Mouse (Mus musculus): ENCODE data around the gene Serpinb8.

The Serpinb8 gene

DNA sequence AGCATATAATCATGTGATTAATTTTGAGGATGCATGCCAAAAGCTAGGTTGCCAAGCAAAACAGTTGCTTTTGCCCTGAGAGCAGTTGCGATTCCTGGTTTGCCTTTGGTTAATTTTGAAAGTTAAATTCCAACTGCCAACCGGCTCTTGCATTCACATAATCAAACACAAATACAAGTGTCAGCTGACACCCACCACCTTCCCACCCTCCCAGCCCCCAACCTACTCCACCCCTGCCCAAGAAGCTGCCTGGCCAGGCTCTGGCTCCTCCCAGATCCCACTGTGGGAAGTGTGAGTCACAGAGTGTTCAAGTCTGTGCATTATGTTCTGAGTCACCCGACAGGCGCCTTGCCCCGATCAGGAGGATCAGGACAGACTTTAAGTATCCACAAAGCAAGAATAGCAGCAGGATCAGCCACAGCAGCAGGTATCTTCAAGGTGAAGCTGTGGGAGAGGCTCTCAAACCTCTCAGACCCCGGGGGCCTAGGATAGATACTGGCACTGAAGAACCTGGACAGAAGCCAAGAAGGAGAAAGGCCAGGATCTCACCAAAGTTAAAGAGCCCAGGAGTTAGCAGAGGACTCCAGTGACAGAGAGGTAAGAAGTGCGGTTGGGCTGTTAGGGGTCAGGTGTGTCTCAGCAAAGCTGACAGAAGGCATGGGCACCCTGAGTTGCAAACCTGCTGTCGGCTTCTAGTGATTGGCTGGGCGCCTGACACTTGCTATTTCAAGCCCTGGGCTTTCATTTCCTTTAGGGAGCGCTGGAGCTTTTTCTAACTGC, at the start of gene Serpinb8:
Serpinb8 (plus strand) TSS at position 316 of the 780 bp plus-strand sequence.
- peak; percentile 75 for DNase-seq

- no peak for DNase-seq
Observed at GRCm38 (mm10) chr1:107559494-107559893, 30.3 kb upstream of the Serpinb8 start.

GRCm38 (mm10) chr1:107562110-107562509, 27.7 kb upstream of the Serpinb8 start:
- DNase-seq = no peak

DNA sequence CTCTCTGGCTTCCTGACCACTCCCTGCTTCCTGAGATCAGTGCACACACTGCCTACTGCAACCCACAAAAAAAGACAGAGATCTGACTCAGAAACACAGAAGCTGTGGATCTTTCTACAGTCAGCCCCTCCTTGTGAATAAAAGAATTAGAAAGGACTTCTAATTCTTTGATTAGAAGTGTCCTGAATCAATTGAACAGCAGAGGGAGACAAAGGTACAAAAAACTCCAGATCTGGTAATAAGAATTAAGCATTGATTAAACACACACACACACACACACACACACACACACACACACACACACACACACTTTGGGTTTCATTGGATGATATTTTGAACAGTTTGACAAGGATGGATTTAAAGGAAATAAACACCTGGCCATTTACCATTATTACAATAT, 24.2 kb upstream of the Serpinb8 start:
- peak; percentile 31 for DNase-seq

GRCm38 (mm10) chr1:107576094-107576493, 13.7 kb upstream of the Serpinb8 start:
- DNase-seq = no peak

DNA sequence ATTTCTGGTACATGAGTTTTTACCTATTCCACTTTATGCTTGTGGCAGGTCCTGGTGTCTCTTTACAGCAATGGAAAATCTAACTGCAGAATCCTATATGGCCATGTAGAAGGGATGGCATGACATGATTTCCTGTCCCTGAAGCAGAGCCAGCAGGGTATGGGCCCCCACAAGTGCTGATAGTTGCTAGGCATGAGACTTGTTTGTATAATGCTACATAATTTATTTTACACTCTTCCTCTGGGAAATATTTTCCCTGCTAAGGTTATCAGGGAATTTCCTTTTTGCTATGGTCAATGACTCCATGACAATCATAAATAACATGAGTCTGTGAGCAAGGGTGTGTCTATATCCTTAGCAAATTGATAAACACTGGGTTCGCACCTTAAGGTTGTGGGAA, 12.3 kb upstream of the Serpinb8 start:
- no peak for DNase-seq

GRCm38 (mm10) chr1:107581220-107581619, 8.6 kb upstream of the Serpinb8 start:
- DNase-seq = no peak

- DNase-seq = no peak
Observed at GRCm38 (mm10) chr1:107582900-107583299, 6.9 kb upstream of the Serpinb8 start.

- DNase-seq = no peak
Observed at GRCm38 (mm10) chr1:107583958-107584376, 5.8 kb upstream of the Serpinb8 start.

DNA sequence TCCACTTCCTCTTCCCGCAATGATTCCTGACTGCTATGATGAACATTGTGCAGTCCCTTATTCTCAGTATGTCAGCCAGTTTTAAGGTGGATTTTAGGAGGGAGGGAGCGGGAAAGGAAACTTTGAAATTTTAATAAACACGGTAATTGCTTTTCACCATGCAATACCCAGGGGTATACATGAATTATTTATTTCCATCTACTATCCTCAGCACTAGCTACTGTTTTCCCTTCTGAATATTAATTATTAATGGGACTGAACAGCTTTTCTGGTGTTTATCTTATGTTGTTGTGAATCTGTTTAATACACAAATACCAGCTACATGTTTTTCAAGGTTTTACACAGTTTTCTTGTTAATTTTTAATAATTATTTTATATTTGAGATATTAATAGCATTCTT, 4.9 kb upstream of the Serpinb8 start:
- no peak for DNase-seq

- DNase-seq = peak; percentile 56
Observed at GRCm38 (mm10) chr1:107586196-107586595, 3.6 kb upstream of the Serpinb8 start.

DNA sequence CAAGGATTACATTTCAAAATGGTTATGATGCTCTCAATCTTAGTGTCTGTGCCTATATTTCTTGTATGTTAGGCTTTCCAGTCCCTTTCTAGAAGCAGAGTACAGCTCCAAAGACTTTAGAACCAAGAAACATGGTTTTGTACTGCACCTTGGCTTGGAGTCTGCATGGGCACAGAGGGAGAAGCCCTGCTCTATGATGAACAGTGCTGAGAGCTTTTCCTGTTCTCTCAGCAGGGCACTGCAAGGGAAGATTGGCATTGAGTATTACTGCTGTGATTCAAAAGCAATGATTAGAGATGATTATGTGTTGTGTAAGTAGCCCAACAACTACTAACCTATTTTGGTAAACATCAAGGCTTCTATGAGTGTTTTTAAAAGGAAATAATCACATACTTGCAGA, 1.6 kb upstream of the Serpinb8 start:
- DNase-seq = no peak

GRCm38 (mm10) chr1:107588642-107589041, 1.2 kb upstream of the Serpinb8 start:
- no peak for DNase-seq

GRCm38 (mm10) chr1:107592644-107593043, 2.8 kb downstream of the Serpinb8 start:
- DNase-seq = no peak

DNA sequence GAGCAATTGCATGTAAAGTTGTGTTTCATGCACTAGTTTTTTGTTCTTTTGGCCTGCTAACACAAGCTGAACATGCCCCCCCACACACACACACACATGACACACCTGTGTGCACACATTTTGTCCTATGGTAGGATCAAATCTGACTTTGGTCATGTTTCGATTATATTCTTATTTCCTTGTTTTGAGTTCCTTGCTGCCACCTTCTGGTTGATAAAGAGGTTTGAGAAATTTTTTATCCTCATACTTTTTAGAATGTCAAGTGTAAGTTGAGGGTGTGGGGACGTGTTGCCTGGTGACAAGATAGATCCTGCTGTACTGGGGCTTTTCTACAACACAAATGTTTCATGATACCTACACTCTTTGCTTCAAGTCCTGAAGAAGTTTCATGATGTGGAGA, 3.7 kb downstream of the Serpinb8 start:
- DNase-seq = peak; percentile 16

DNA sequence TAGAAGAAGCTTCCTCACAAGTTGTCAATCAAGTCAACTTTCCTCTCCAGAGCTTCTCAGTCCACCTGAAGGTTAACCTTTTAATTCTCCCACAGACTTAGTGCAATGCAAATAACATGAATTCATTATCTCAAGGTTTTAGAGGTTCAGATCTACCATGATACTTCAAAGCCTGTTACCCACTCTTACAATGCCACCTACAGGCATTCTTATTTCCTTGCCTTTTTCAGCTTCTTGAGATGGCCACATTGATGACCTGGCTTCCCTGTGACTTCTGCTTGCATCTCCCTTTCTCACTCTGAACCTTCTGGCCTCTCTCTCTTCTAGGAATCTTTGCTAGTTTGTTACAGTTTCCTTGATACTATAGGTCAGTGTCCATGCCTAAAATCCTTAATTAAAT, 7.1 kb downstream of the Serpinb8 start:
- no peak for DNase-seq

DNA sequence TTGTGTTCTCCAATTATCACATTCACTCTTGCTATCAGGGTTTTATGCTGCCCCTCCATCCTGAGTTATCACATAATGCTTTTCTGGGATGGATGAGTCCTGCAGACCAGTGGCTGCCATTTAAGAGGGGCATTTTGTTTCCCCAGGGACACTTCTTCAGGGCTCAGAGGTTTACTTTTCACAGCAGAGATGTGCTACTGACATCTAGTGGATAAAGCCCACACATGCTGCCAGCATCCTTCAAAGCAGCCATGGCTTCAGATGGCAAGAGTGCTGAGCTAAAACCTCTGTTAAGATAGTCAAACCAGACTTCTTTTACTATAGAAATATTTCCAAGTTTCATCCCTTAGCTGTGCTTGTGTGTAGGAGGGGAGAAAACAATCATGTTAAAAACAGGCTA, 8.7 kb downstream of the Serpinb8 start:
- peak; percentile 28 for DNase-seq

DNA sequence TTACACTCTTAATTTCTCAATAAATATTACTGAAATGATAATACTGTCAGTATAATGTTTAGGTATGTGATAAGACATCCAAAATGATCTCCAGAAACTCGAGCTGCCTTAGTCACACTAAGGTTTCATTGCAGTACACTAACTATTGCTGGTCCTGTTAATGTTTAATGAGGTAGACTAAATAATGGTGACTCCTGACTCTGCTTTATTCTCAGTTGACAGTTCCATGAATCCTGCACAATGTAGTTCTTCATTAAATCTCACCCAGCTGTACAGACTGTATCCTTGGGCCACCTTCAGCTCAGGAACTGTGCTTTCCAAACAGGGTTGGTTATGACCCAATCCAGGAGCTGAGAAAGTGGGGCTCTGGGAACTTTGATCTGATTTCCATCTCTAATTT, 19.1 kb downstream of the Serpinb8 start:
- DNase-seq = no peak

DNA sequence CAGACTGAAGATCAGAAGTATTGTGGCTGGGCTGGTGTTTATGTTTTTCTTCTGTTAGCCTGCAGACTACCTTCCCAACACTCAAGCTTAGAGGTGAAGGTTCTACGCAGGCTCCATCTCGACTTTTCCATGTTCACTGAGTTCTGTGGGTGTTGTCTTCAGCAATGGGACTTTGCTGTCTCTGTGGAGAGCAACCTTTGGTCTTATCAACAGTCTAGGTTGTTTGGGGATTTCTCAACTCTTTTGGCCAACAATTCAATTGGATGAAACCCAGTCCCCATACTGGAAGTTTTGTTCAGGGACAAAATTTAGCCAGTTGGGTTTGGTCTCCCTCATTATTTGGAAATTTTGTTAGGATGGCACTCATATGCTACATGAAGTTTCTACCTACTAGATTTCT, 24.3 kb downstream of the Serpinb8 start:
- no peak for DNase-seq

GRCm38 (mm10) chr1:107622017-107622416, 32.2 kb downstream of the Serpinb8 start:
- DNase-seq = no peak

- peak; percentile 73 for DNase-seq
Observed at GRCm38 (mm10) chr1:107635936-107636335, 46.1 kb downstream of the Serpinb8 start.

GRCm38 (mm10) chr1:107638056-107638455, 48.2 kb downstream of the Serpinb8 start:
- DNase-seq = peak; percentile 96

GRCm38 (mm10) chr1:107638459-107638858, 48.7 kb downstream of the Serpinb8 start:
- DNase-seq = no peak

GRCm38 (mm10) chr1:107642457-107643118, 52.8 kb downstream of the Serpinb8 start:
- peak; percentile 49 for DNase-seq
